Mouse (Mus musculus) erythroblast, embryonic 14.5 days (primary cell): ENCODE results near the gene Mbd3. TPM values are rescaled to one million over a fixed set of nuclear protein-coding genes. Genes with fewer than 3 reads are reported as not detected.

Experiments used
- H3K27me3 ChIP-seq: 2 replicates; pipeline ENCODE4 v1.6.1; 2012; ENCODE audit warnings: inconsistent platforms; ENCODE audit not compliant: control insufficient read depth
- H3K36me3 ChIP-seq: 2 replicates; pipeline ENCODE4 v1.6.1; 2012; ENCODE audit warnings: mild to moderate bottlenecking, inconsistent platforms; ENCODE audit not compliant: control insufficient read depth
- H3K4me1 ChIP-seq: 2 replicates; pipeline ENCODE4 v1.6.1; 2012; ENCODE audit warnings: inconsistent platforms; ENCODE audit not compliant: control insufficient read depth
- H3K4me3 ChIP-seq: replicated peaks from 2 replicates; pipeline ENCODE3; 2012; ENCODE audit warnings: moderate library complexity, mild to moderate bottlenecking, inconsistent platforms
- H3K9me3 ChIP-seq: 2 replicates; pipeline ENCODE4 v1.6.1; 2012; ENCODE audit warnings: low read length, inconsistent platforms, mixed read lengths; ENCODE audit not compliant: control insufficient read depth
- GATA1 ChIP-seq: IDR thresholded peaks from 2 replicates; pipeline ENCODE4 v1.6.1; 2012; ENCODE audit warnings: low read length, inconsistent platforms, mixed read lengths
- TAL1 ChIP-seq: IDR thresholded peaks from 3 replicates; pipeline ENCODE4 v1.6.1; 2012; ENCODE audit warnings: low read length, inconsistent platforms, mixed read lengths
- polyA plus RNA-seq: library from polyadenylated mRNA; stranded (reverse); fragments of >175 nt; gene quantifications from 2 replicates; pipeline ENCODE4 v1.2.3, GENCODE M21; 2012

Gene Mbd3
- polyA plus RNA-seq, 1 experiment = 24.1 TPM

GRCm38 (mm10) chr10:80389185-80389708, 10.1 kb downstream of the Mbd3 start:
- Histone ChIP-seq H3K9me3 (no peaks in the 10 kb centered on the region), H3K4me3 (no peak overlapping the region), H3K36me3 (peaks cover 43% of the 10 kb centered on the region), H3K4me1 (peaks cover 60% of the 10 kb centered on the region), H3K27me3 (peaks cover 12% of the 10 kb centered on the region)
- TF ChIP-seq TAL1 (no peak), GATA1 (no peak)

- peaks cover 65% of the 10 kb centered on the region for H3K4me1 ChIP-seq
- peaks cover 41% of the 10 kb centered on the region for H3K36me3 ChIP-seq
- H3K4me3 ChIP-seq = no peak overlapping the region
- H3K9me3 ChIP-seq = no peaks in the 10 kb centered on the region
- no peak for TF ChIP-seq GATA1
- no peak for TF ChIP-seq TAL1
- peaks cover 12% of the 10 kb centered on the region for H3K27me3 ChIP-seq
Observed at GRCm38 (mm10) chr10:80388731-80389130, 10.6 kb downstream of the Mbd3 start.

GRCm38 (mm10) chr10:80387522-80387959, 11.8 kb downstream of the Mbd3 start, which contains the start of gene Mex3d:
Gene Mex3d, minus strand, starts transcription at chr10:80387659.
- TF ChIP-seq TAL1 = no peak
- no peak for TF ChIP-seq GATA1
- H3K27me3 ChIP-seq = peaks cover 12% of the 10 kb centered on the region
- peak within 1 kb of the TSS; percentile 76 for H3K4me3 ChIP-seq
- no peaks in the 10 kb centered on the region for H3K9me3 ChIP-seq
- H3K4me1 ChIP-seq = peaks cover 69% of the 10 kb centered on the region
- peaks cover 40% of the 10 kb centered on the region for H3K36me3 ChIP-seq

GRCm38 (mm10) chr10:80386735-80387471, 12.4 kb downstream of the Mbd3 start:
- peaks cover 68% of the 10 kb centered on the region for H3K4me1 ChIP-seq
- H3K36me3 ChIP-seq = peaks cover 40% of the 10 kb centered on the region

GRCm38 (mm10) chr10:80385811-80386734, 13.3 kb downstream of the Mbd3 start:
- TF ChIP-seq TAL1 (no peak), GATA1 (no peak)
- Histone ChIP-seq H3K27me3 (peaks cover 12% of the 10 kb centered on the region), H3K9me3 (peaks cover 14% of the 10 kb centered on the region), H3K4me3 (peak overlapping the region; percentile 76), H3K36me3 (peaks cover 40% of the 10 kb centered on the region), H3K4me1 (peaks cover 70% of the 10 kb centered on the region)

More at GRCm38 (mm10) chr10:80386735-80387471, 12.4 kb downstream of the Mbd3 start:
- peaks cover 12% of the 10 kb centered on the region for H3K27me3 ChIP-seq
- TF ChIP-seq TAL1 (no peak), GATA1 (no peak)
- H3K4me3 ChIP-seq = peak overlapping the region; percentile 76
- peaks cover 6% of the 10 kb centered on the region for H3K9me3 ChIP-seq

- H3K4me1 ChIP-seq = peaks cover 67% of the 10 kb centered on the region
Observed at GRCm38 (mm10) chr10:80385310-80385709, 14.0 kb downstream of the Mbd3 start.

GRCm38 (mm10) chr10:80384709-80385108, 14.6 kb downstream of the Mbd3 start:
- H3K4me1 ChIP-seq = peaks cover 67% of the 10 kb centered on the region
- peaks cover 39% of the 10 kb centered on the region for H3K36me3 ChIP-seq
- peaks cover 16% of the 10 kb centered on the region for H3K9me3 ChIP-seq
- H3K4me3 ChIP-seq = peak overlapping the region; percentile 76
- TF ChIP-seq GATA1 (no peak), TAL1 (peak; percentile 54; the same call in 2 of the 3 replicates)
- peaks cover 12% of the 10 kb centered on the region for H3K27me3 ChIP-seq

More at GRCm38 (mm10) chr10:80385310-80385709, 14.0 kb downstream of the Mbd3 start:
- Histone ChIP-seq H3K9me3 (peaks cover 16% of the 10 kb centered on the region), H3K27me3 (peaks cover 12% of the 10 kb centered on the region), H3K4me3 (peak overlapping the region; percentile 76), H3K36me3 (peaks cover 39% of the 10 kb centered on the region)
- TF ChIP-seq GATA1 (no peak), TAL1 (no peak)

- Histone ChIP-seq H3K4me1 (peaks cover 65% of the 10 kb centered on the region), H3K27me3 (peaks cover 12% of the 10 kb centered on the region)
Observed at GRCm38 (mm10) chr10:80384115-80384639, 15.2 kb downstream of the Mbd3 start.

More at GRCm38 (mm10) chr10:80384115-80384639, 15.2 kb downstream of the Mbd3 start:
- TF ChIP-seq TAL1 (no peak), GATA1 (no peak)
- H3K4me3 ChIP-seq = peak overlapping the region; percentile 76
- H3K9me3 ChIP-seq = peaks cover 16% of the 10 kb centered on the region
- H3K36me3 ChIP-seq = peaks cover 43% of the 10 kb centered on the region
